Mouse (Mus musculus) midbrain, embryonic 14.5 days (tissue): ENCODE measurements at regions not wholly inside any gene's neighbourhood (a gene's known extent, or its start where the extent isn't known, plus 50 kb on each side); places are given as distances from the start of the nearest gene placed in this dataset.

Source experiments
- ATAC-seq: fragments of 200-750 bp; cut with Nextera tagmentation; 2 replicates; pipeline ENCODE4 v1.8.0; 2017; ENCODE audit warnings: moderate number of reproducible peaks, moderate library complexity; ENCODE audit not compliant: low FRiP score, low TSS enrichment
- DNase-seq: peaks from one replicate; pipeline ENCODE4 v3.0.0-alpha.2; 2015
- H3K27ac ChIP-seq: fragments of 300-500 bp; sonication (generic); replicated peaks from 2 replicates; pipeline ENCODE4 v1.5.1; 2014; ENCODE audit warnings: mild to moderate bottlenecking, low read depth, low read length, moderate library complexity
- H3K27me3 ChIP-seq: fragments of 300-500 bp; sonication (generic); 2 replicates; pipeline ENCODE4 v1.6.1; 2014; ENCODE audit warnings: low read length, control low read depth, mixed read lengths; ENCODE audit not compliant: control insufficient read depth, insufficient read depth
- H3K36me3 ChIP-seq: fragments of 300-500 bp; sonication (generic); 2 replicates; pipeline ENCODE4 v1.6.1; 2014; ENCODE audit warnings: low read length, control low read depth; ENCODE audit not compliant: control insufficient read depth, insufficient read depth
- H3K4me1 ChIP-seq: fragments of 300-500 bp; sonication (generic); 2 replicates; pipeline ENCODE4 v1.6.1; 2014; ENCODE audit warnings: mild to moderate bottlenecking, antibody characterized with exemption, low read length, control low read depth; ENCODE audit not compliant: control insufficient read depth, insufficient read depth
- H3K4me2 ChIP-seq: fragments of 300-500 bp; sonication (generic); 2 replicates; pipeline ENCODE4 v1.6.1; 2014; ENCODE audit warnings: mild to moderate bottlenecking, low read length, moderate library complexity
- H3K4me3 ChIP-seq: fragments of 300-500 bp; sonication (generic); replicated peaks from 2 replicates; pipeline ENCODE4 v1.5.1; 2014; ENCODE audit warnings: low read depth, low read length
- H3K9ac ChIP-seq: fragments of 300-500 bp; sonication (generic); replicated peaks from 2 replicates; pipeline ENCODE4 v1.6.1; 2014; ENCODE audit warnings: mild to moderate bottlenecking, low read length, moderate library complexity
- H3K9me3 ChIP-seq: fragments of 300-500 bp; sonication (generic); 2 replicates; pipeline ENCODE4 v1.6.1; 2016; ENCODE audit warnings: low read length, control low read depth, mixed read lengths; ENCODE audit not compliant: control insufficient read depth
- WGBS: fragments of 180-500 bp; shearing (Covaris S2); extraction: QIAGEN DNeasy Blood & Tissue Kit; methylation state at CpG from one replicate; pipeline ENCODE4 v1.1.7; 2014; 5-methylcytosine and 5-hydroxymethylcytosine counted together

GRCm38 (mm10) chr12:7698324-7698944 lies 279.0 kb upstream of the Apob start:
- Histone ChIP-seq H3K27ac (no peak overlapping the region), H3K36me3 (no peaks in the 10 kb centered on the region), H3K4me2 (no peak overlapping the region), H3K9me3 (no peaks in the 10 kb centered on the region), H3K4me3 (no peak overlapping the region), H3K4me1 (peaks cover 8% of the 10 kb centered on the region; the same call in 1 of the 2 replicates), H3K9ac (no peak overlapping the region), H3K27me3 (no peaks in the 10 kb centered on the region)
- DNase-seq: peak; percentile 63
- ATAC-seq: peak; percentile 63; the same call in 1 of the 2 replicates
- 11% methylated on average over 8 of the region's 8 CpGs for WGBS

GRCm38 (mm10) chr12:7709102-7709501 lies 268.3 kb upstream of the Apob start:
- peak; percentile 46 for DNase-seq
- no peaks in the 10 kb centered on the region for H3K9me3 ChIP-seq
- no peak overlapping the region for H3K4me2 ChIP-seq
- H3K4me3 ChIP-seq: no peak overlapping the region
- peaks cover 9% of the 10 kb centered on the region; the same call in 1 of the 2 replicates for H3K4me1 ChIP-seq
- H3K27ac ChIP-seq: no peak overlapping the region
- no peak for ATAC-seq
- no peaks in the 10 kb centered on the region for H3K27me3 ChIP-seq
- H3K9ac ChIP-seq: no peak overlapping the region
- WGBS: 12% methylated on average over 5 of the region's 5 CpGs
- no peaks in the 10 kb centered on the region for H3K36me3 ChIP-seq

- Histone ChIP-seq H3K27me3 (no peaks in the 10 kb centered on the region), H3K4me3 (no peak overlapping the region), H3K27ac (0 out of 2 replicates have a peak overlapping the region, but pooled peaks have one; percentile 26), H3K4me1 (peaks cover 9% of the 10 kb centered on the region; the same call in 1 of the 2 replicates), H3K9ac (no peak overlapping the region), H3K9me3 (no peaks in the 10 kb centered on the region), H3K36me3 (no peaks in the 10 kb centered on the region), H3K4me2 (no peak overlapping the region)
- WGBS: 38% methylated on average over 2 of the region's 2 CpGs
- no peak for ATAC-seq
- DNase-seq: no peak
Measured at GRCm38 (mm10) chr12:7709872-7710271, 267.6 kb upstream of the Apob start.

- ATAC-seq: no peak
- no peak overlapping the region for H3K27ac ChIP-seq
Measured at GRCm38 (mm10) chr12:7715091-7715490, 262.4 kb upstream of the Apob start.

GRCm38 (mm10) chr12:7718556-7718955 lies 258.9 kb upstream of the Apob start:
- Histone ChIP-seq H3K9me3 (no peaks in the 10 kb centered on the region), H3K27ac (no peak overlapping the region), H3K4me3 (no peak overlapping the region), H3K36me3 (no peaks in the 10 kb centered on the region), H3K4me2 (no peak overlapping the region), H3K4me1 (no peaks in the 10 kb centered on the region), H3K9ac (no peak overlapping the region), H3K27me3 (no peaks in the 10 kb centered on the region)
- 81% methylated on average over 2 of the region's 2 CpGs for WGBS
- DNase-seq (no peak), ATAC-seq (no peak)

More at GRCm38 (mm10) chr12:7715091-7715490, 262.4 kb upstream of the Apob start:
- no peak for DNase-seq
- H3K36me3 ChIP-seq: no peaks in the 10 kb centered on the region
- no peaks in the 10 kb centered on the region for H3K9me3 ChIP-seq
- no peak overlapping the region for H3K4me3 ChIP-seq
- 93% methylated on average over 4 of the region's 4 CpGs for WGBS
- no peaks in the 10 kb centered on the region for H3K4me1 ChIP-seq
- H3K4me2 ChIP-seq: no peak overlapping the region
- H3K27me3 ChIP-seq: no peaks in the 10 kb centered on the region
- no peak overlapping the region for H3K9ac ChIP-seq

GRCm38 (mm10) chr12:7719080-7719479 lies 258.4 kb upstream of the Apob start:
- no peaks in the 10 kb centered on the region for H3K9me3 ChIP-seq
- no peak overlapping the region for H3K9ac ChIP-seq
- H3K4me3 ChIP-seq: no peak overlapping the region
- WGBS: 85% methylated on average over 4 of the region's 4 CpGs
- ATAC-seq (no peak), DNase-seq (no peak)
- H3K36me3 ChIP-seq: no peaks in the 10 kb centered on the region
- no peaks in the 10 kb centered on the region for H3K4me1 ChIP-seq
- H3K4me2 ChIP-seq: no peak overlapping the region
- H3K27me3 ChIP-seq: no peaks in the 10 kb centered on the region
- no peak overlapping the region for H3K27ac ChIP-seq

GRCm38 (mm10) chr12:7724992-7725391 lies 252.5 kb upstream of the Apob start:
- no peaks in the 10 kb centered on the region for H3K4me1 ChIP-seq
- DNase-seq (no peak), ATAC-seq (no peak)
- no peaks in the 10 kb centered on the region for H3K9me3 ChIP-seq
- H3K36me3 ChIP-seq: no peaks in the 10 kb centered on the region
- 82% methylated on average over 3 of the region's 3 CpGs for whole genome bisulfite sequencing
- H3K27ac ChIP-seq: no peak overlapping the region
- no peak overlapping the region for H3K9ac ChIP-seq
- no peak overlapping the region for H3K4me3 ChIP-seq
- H3K4me2 ChIP-seq: no peak overlapping the region
- H3K27me3 ChIP-seq: no peaks in the 10 kb centered on the region

GRCm38 (mm10) chr12:7738020-7738419 lies 239.4 kb upstream of the Apob start:
- no peak overlapping the region for H3K4me3 ChIP-seq
- no peaks in the 10 kb centered on the region for H3K9me3 ChIP-seq
- 93% methylated on average over 2 of the region's 2 CpGs for WGBS
- no peak overlapping the region for H3K27ac ChIP-seq
- no peaks in the 10 kb centered on the region for H3K36me3 ChIP-seq
- H3K27me3 ChIP-seq: no peaks in the 10 kb centered on the region
- 0 out of 2 replicates have a peak, but pooled peaks cover 4% of the 10 kb centered on the region for H3K4me1 ChIP-seq
- H3K4me2 ChIP-seq: no peak overlapping the region
- ATAC-seq (no peak), DNase-seq (no peak)
- no peak overlapping the region for H3K9ac ChIP-seq

- H3K4me3 ChIP-seq: no peak overlapping the region
- H3K4me2 ChIP-seq: no peak overlapping the region
- H3K9ac ChIP-seq: no peak overlapping the region
- H3K36me3 ChIP-seq: no peaks in the 10 kb centered on the region
- H3K27ac ChIP-seq: peak overlapping the region; percentile 52; the same call in 1 of the 2 replicates
- H3K9me3 ChIP-seq: no peaks in the 10 kb centered on the region
- no peak; the same call in 1 of the 2 replicates for ATAC-seq
- H3K27me3 ChIP-seq: no peaks in the 10 kb centered on the region
- 36% methylated on average over 3 of the region's 3 CpGs for WGBS
- peak; percentile 47 for DNase-seq
- 0 out of 2 replicates have a peak, but pooled peaks cover 4% of the 10 kb centered on the region for H3K4me1 ChIP-seq
Measured at GRCm38 (mm10) chr12:7738629-7739351, 238.7 kb upstream of the Apob start.
